Mouse (Mus musculus): Measurements from ENCODE around the gene Abl1.

Abl1 gene

GRCm38 (mm10) chr2:31827877-31828276 lies 139.7 kb downstream of the Abl1 start:
- DNase-seq: peak; percentile 60 to 72

- DNase-seq: no peak
Measured at GRCm38 (mm10) chr2:31828311-31828825, 140.2 kb downstream of the Abl1 start.

GRCm38 (mm10) chr2:31836091-31836490 lies 147.9 kb downstream of the Abl1 start:
- DNase-seq: no peak

- DNase-seq: no peak
Measured at GRCm38 (mm10) chr2:31836985-31837384, 148.8 kb downstream of the Abl1 start.

- DNase-seq: no peak
Measured at GRCm38 (mm10) chr2:31838868-31839267, 150.7 kb downstream of the Abl1 start.

- no peak for DNase-seq
Measured at GRCm38 (mm10) chr2:31844729-31845136, 156.6 kb downstream of the Abl1 start.

GRCm38 (mm10) chr2:31845512-31845895 lies 157.3 kb downstream of the Abl1 start:
- DNase-seq: no peak

- DNase-seq: no peak
Measured at GRCm38 (mm10) chr2:31845896-31846691, 157.9 kb downstream of the Abl1 start, which contains the start of gene Fibcd1. TSS of gene Fibcd1 (minus strand) at chr2:31846005.

- DNase-seq: no peak
Measured at GRCm38 (mm10) chr2:31846692-31847660, 158.8 kb downstream of the Abl1 start.

GRCm38 (mm10) chr2:31847908-31848307 lies 159.7 kb downstream of the Abl1 start:
- DNase-seq: peak; percentile 33 to 42

- DNase-seq: no peak
Measured at GRCm38 (mm10) chr2:31850141-31850540, 162.0 kb downstream of the Abl1 start.

Data from lung, postnatal 4 days (tissue).